Mouse (Mus musculus): ENCODE data around the gene Isy1.

DNA sequence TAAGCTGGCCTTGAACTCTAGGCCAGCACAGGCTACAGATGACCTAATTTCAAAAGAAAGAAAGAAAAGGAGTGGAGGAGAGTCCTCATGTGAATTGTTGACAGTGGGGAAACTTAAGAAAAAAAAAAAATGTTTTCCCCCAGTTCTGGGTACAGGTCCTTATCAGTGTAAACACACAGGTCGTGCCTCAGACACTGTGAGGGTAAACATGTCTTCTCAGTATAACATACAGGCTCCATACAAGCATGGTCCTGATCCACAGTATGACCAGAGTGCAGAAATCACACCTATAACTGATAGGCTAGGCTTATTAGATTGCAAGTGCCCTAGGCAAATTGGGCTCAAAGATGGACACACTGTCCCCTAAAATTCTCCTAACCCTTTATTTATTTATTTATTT, 31.8 kb upstream of the Isy1 start:
- no peak for TF ChIP-seq CTCF (IDR thresholded peaks at IDR 0.05; ENCODE audit: extremely low read depth, insufficient read length, insufficient replicate concordance, low read depth, low read length)
- no peak for TF ChIP-seq POLR2A (IDR thresholded peaks at IDR 0.05; ENCODE audit: low read depth, low read length)
